Mouse (Mus musculus): Measurements from ENCODE around the gene Naaladl1.

The Naaladl1 gene

GRCm38 (mm10) chr19:6105586-6105985 is at the start of gene Naaladl1:
Naaladl1 (plus strand) TSS chr19:6105782.
- no peak for DNase-seq (ENCODE audit: low read depth, low spot score)

GRCm38 (mm10) chr19:6056696-6057095 is 48.9 kb upstream of the Naaladl1 start:
- DNase-seq (ENCODE audit: low read depth, low spot score) = no peak

GRCm38 (mm10) chr19:6057313-6058096 is 48.1 kb upstream of the Naaladl1 start, which contains the start of the genes Mrpl49 and Fau:
Mrpl49 (minus strand) TSS chr19:6057785.
Fau (plus strand) TSS chr19:6057844.
- peak; percentile 95 for DNase-seq (ENCODE audit: low read depth, low spot score)

GRCm38 (mm10) chr19:6058513-6058912 is 47.1 kb upstream of the Naaladl1 start:
- DNase-seq (ENCODE audit: low read depth, low spot score) = no peak

GRCm38 (mm10) chr19:6058966-6059365 is 46.6 kb upstream of the Naaladl1 start:
- DNase-seq (ENCODE audit: low read depth, low spot score) = no peak

- peak; percentile 91 for DNase-seq (ENCODE audit: low read depth, low spot score)
Measured at GRCm38 (mm10) chr19:6061021-6061533, 44.5 kb upstream of the Naaladl1 start, which contains the start of gene Znhit2. Znhit2 (plus strand) TSS chr19:6061192.

- DNase-seq (ENCODE audit: low read depth, low spot score) = no peak
Measured at GRCm38 (mm10) chr19:6061641-6062302, 43.8 kb upstream of the Naaladl1 start.

- no peak for DNase-seq (ENCODE audit: low read depth, low spot score)
Measured at GRCm38 (mm10) chr19:6062418-6062817, 43.2 kb upstream of the Naaladl1 start.

- no peak for DNase-seq (ENCODE audit: low read depth, low spot score)
Measured at GRCm38 (mm10) chr19:6063081-6063480, 42.5 kb upstream of the Naaladl1 start.

- no peak for DNase-seq (ENCODE audit: low read depth, low spot score)
Measured at GRCm38 (mm10) chr19:6066571-6066970, 39.0 kb upstream of the Naaladl1 start.

GRCm38 (mm10) chr19:6067011-6067723 is 38.4 kb upstream of the Naaladl1 start:
- no peak for DNase-seq (ENCODE audit: low read depth, low spot score)

GRCm38 (mm10) chr19:6067724-6068415 is 37.7 kb upstream of the Naaladl1 start, which contains the start of gene Tm7sf2:
Tm7sf2 (minus strand) TSS chr19:6068373.
- DNase-seq (ENCODE audit: low read depth, low spot score) = peak; percentile 79

GRCm38 (mm10) chr19:6068951-6069350 is 36.6 kb upstream of the Naaladl1 start:
- DNase-seq (ENCODE audit: low read depth, low spot score) = no peak

- no peak for DNase-seq (ENCODE audit: low read depth, low spot score)
Measured at GRCm38 (mm10) chr19:6069851-6070250, 35.7 kb upstream of the Naaladl1 start.

- DNase-seq (ENCODE audit: low read depth, low spot score) = no peak
Measured at GRCm38 (mm10) chr19:6070571-6071250, 34.9 kb upstream of the Naaladl1 start.

- no peak for DNase-seq (ENCODE audit: low read depth, low spot score)
Measured at GRCm38 (mm10) chr19:6071261-6071660, 34.3 kb upstream of the Naaladl1 start.

GRCm38 (mm10) chr19:6073889-6074288 is 31.7 kb upstream of the Naaladl1 start:
- DNase-seq (ENCODE audit: low read depth, low spot score) = no peak

- peak; percentile 88 for DNase-seq (ENCODE audit: low read depth, low spot score)
Measured at GRCm38 (mm10) chr19:6076564-6077393, 28.8 kb upstream of the Naaladl1 start, which contains the start of gene Vps51. Vps51 (minus strand) TSS chr19:6077231.

GRCm38 (mm10) chr19:6079983-6080480 is 25.6 kb upstream of the Naaladl1 start, which contains the start of gene Tmem262:
Tmem262 (plus strand) TSS chr19:6080033.
- DNase-seq (ENCODE audit: low read depth, low spot score) = no peak
